Mouse (Mus musculus) CD8-positive naive resting alpha-beta T cell, adult 2 months (primary cell): ENCODE results near the gene Morc3.

Experiments
- DNase-seq, 2 experiments: peaks; one replicate each; pipeline ENCODE4 v3.0.0; 2022; ENCODE audit warnings: low read depth in 2 of 2, low spot score in 2 of 2

Gene Morc3

DNA sequence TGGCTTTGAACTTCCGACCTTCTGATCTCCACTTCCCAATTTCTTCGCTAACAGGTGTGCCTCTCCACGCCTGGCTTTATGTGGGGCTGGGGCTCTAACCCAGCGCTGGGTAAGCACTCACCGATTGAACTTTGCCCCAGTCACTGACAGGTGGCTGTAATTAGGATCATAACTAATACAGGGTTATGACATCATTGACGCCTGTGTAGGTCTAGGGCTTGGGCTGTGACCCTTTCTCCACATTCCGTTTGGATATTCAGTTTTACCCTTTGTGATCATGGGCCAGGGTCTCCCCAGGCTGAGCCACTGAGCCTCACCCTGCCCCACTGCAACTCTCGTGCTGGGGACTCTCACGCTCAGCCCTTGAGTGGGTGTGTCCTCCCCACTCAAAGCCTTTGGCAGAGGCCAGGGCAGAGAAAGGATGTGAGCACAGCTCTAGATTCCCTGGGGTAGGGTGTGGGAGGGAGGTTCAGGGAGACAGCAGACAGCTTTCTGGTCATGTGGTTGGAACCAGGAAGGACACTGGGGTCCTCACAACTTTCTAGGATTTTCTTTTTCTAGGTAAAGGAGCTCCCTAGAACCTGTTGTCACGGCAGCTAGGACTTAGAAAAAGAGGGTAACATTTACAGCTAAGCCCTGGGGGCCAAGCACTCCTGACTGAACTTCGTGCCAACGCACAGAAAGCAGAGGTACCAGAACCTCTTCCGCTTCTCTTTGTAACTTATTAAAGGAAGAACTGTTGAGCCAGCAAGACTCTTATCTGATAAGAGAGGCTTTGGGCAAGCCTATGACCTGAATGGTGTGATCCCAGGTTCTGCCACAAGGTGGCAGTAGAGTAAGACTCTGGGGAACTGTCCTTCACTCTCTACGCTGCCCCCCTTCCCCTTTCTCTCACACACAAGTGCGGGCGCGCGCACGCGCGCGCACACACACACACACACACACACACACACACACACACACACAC is 86.1 kb downstream of the Morc3 start:
- peak; percentile 71 to 84 for DNase-seq

DNA sequence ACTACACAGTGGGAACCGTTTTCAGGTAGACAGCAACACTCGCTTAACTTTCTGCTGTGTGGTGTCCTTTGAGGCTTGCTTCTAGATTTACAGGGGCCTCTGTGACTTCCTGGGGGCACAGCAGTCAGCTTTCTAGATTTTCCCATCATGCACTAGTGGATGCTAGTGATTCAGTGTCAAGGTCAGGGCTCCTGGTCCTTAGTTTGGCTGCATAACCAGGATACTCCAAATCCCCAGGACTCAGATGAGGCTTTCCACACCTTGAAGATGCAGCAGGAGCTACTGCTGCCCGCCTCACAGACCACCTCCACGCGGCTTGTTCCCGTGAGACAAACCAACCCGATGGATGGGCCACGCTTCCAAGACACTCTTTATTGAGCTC is 86.7 kb downstream of the Morc3 start:
- no peak for DNase-seq

DNA sequence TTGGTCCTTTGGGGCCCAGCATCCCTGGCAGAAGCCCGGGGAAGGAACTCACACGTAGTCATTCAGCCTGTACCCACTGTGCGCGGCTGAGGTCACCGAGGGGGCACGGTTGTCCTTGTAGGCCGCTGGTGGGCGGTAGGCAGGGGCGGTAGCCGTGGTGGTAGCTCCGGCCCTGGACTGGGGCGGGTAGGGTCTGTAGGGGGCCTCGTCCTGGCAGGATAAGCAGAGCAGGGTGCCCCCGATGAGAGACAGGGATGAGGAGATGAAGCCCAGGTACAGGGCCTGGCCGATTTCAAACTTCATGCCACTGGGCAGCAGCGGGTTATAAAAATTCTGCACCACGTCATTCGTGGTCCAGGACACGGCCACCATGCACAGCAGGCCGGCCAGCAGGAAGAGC is 87.3 kb downstream of the Morc3 start:
- no peak for DNase-seq

DNA sequence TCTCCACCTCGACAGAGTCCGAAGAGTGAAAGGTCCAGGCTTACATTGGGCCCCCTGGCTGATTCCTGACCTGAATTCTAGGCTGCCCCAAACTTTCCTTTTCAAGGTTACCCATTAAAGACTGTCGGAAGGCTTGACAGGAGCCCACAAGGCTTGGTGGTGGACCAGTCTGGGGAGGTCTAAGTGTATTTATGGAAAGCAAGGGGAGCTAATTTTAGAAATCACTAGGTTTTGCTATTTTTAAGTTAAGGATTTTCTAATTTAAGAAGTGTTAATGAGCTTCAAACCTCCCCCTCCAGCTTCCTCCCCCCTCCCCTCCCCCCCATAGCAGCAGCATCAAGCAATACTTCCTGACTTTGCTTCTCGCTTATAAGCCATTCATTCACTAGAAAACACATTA is 88.8 kb downstream of the Morc3 start:
- DNase-seq = no peak

DNA sequence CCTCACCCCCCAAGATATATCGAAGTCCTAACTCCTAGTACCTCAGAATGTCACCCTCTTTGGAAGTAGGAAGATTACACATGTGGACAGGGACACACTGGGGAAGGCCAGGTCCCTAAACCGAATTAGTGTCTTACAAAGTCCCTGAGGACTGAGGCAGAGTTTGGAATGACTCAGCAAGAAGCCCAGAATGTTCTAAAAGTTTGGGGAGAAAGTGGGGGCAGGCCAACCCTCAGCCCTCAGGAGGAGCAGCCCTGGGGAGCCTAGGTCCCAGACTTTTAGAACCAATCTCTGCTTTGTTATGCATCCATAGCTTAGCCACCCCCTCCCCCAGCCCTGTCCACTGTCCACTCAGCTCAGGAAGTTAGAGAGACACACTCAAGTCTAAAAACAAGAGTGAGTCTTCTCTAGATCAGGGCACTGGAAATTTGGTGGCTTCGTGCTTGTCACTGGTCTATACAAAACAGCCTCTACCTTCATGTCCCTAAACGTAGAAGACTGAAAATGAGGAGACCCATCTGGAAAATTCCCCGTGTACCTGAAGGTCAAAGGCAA is 91.0 kb downstream of the Morc3 start:
- DNase-seq = no peak

DNA sequence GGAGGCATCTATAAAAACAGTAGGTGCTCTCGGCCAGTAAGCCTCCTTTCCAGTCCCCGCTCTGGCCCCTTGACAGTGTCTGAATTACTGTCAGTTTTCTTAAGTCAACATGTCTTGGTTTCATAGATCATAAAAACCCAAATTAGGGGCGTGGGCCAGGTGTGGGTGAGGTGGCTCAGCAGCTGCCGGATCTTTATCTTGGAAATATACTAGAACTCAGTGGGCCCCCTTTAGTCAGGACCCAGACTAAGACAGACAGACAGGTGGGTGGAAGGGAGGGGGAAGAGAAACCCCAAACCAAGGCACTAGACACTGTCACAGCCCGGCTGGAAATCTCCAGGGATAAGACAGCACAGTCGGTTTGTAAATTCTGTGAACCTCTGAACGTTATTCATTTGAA is 91.9 kb downstream of the Morc3 start:
- DNase-seq = no peak
